Mouse (Mus musculus): ENCODE results near the gene Mc1r. TPM values are rescaled to one million over a fixed set of nuclear protein-coding genes. Genes with fewer than 3 reads are reported as not detected.

Gene Mc1r
- polyA plus RNA-seq, 1 experiment: not detected

DNA sequence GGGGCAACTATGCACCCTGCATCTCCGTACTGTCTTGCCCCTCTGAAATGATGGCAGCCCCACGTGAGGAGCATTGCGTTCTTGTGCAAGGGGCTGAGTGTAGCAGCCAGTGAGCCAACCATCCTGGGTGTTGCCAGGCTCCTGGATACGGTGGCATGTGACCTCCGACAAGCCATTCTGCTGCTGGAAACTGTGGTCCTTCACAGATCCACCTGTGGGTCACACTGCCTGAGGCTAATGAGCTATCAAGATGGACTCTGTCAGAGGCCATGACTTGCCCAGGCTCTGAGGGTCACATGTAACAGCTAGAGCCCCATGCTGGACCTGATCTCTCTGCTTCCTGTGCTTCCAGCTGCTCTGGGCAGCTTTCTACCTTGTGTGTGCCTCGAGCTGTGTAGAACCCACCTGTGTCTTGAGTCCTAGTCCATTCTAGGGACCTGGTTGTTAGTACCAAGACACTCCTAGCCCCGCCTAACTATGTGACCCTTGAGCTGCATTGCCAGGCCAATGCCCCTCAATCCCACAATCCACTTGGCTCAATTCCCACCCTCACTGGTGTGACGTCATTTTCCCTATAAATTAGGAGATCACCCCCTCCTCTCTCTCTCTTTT lies 10.1 kb downstream of the Mc1r start:
- TF ChIP-seq CTCF (IDR thresholded peaks at IDR 0.05; ENCODE audit: insufficient read depth, low read length): no peak
- no peak for TF ChIP-seq POLR2A (IDR thresholded peaks at IDR 0.05; ENCODE audit: borderline replicate concordance, extremely low read depth, low read depth, low read length)
- Histone ChIP-seq H3K4me3 (replicated peaks; ENCODE audit: extremely low read depth, low read depth, low read length) (no peak overlapping the region), H3K4me1 (ENCODE audit: control insufficient read depth, insufficient read depth, low read length) (no peaks in the 10 kb centered on the region)
- 72% methylated on average over 8 of the region's 8 CpGs for WGBS
- no peak for DNase-seq

GRCm38 (mm10) chr8:123419711-123420110 lies 12.8 kb downstream of the Mc1r start:
- TF ChIP-seq POLR2A (IDR thresholded peaks at IDR 0.05; ENCODE audit: borderline replicate concordance, extremely low read depth, low read depth, low read length) (no peak), CTCF (IDR thresholded peaks at IDR 0.05; ENCODE audit: insufficient read depth, low read length) (no peak)
- 77% methylated on average over 4 of the region's 4 CpGs for WGBS
- Histone ChIP-seq H3K4me3 (replicated peaks; ENCODE audit: extremely low read depth, low read depth, low read length) (no peak overlapping the region), H3K4me1 (ENCODE audit: control insufficient read depth, insufficient read depth, low read length) (no peaks in the 10 kb centered on the region)
- no peak for DNase-seq

DNA sequence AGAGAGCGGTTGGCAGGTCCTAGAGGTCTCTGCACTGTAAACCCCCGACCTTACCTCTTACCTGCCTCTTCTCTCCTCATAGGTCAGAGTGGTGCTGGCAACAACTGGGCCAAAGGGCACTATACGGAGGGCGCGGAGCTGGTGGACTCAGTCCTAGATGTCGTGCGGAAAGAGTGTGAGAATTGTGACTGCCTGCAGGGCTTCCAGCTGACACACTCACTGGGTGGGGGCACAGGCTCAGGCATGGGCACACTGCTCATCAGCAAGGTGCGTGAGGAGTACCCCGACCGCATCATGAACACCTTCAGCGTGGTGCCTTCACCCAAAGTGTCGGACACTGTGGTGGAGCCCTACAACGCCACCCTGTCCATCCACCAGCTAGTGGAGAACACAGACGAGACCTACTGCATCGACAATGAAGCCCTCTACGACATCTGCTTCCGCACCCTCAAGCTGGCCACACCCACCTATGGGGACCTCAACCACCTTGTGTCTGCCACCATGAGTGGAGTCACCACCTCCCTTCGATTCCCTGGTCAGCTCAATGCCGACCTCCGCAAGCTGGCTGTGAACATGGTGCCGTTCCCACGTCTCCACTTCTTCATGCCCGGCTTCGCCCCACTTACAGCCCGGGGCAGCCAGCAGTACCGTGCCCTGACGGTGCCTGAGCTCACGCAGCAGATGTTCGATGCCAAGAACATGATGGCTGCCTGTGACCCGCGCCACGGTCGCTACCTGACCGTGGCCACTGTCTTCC lies 13.8 kb downstream of the Mc1r start:
- no peak for DNase-seq
- TF ChIP-seq POLR2A (IDR thresholded peaks at IDR 0.05; ENCODE audit: borderline replicate concordance, extremely low read depth, low read depth, low read length) (no peak), CTCF (IDR thresholded peaks at IDR 0.05; ENCODE audit: insufficient read depth, low read length) (no peak)
- WGBS: 90% methylated on average over 34 of the region's 34 CpGs
- no peaks in the 10 kb centered on the region for H3K4me1 ChIP-seq (ENCODE audit: control insufficient read depth, insufficient read depth, low read length)
- H3K4me3 ChIP-seq (replicated peaks; ENCODE audit: extremely low read depth, low read depth, low read length): no peak overlapping the region

- H3K4me1 ChIP-seq (ENCODE audit: control insufficient read depth, insufficient read depth, low read length): no peaks in the 10 kb centered on the region
- 85% methylated on average over 19 of the region's 19 CpGs for WGBS
- no peak overlapping the region for H3K4me3 ChIP-seq (replicated peaks; ENCODE audit: extremely low read depth, low read depth, low read length)
- TF ChIP-seq POLR2A (IDR thresholded peaks at IDR 0.05; ENCODE audit: borderline replicate concordance, extremely low read depth, low read depth, low read length) (no peak), CTCF (IDR thresholded peaks at IDR 0.05; ENCODE audit: insufficient read depth, low read length) (no peak)
- no peak for DNase-seq
These were observed 14.4 kb downstream of the Mc1r start for GRCm38 (mm10) chr8:123421325-123421724.

- Histone ChIP-seq H3K4me3 (replicated peaks; ENCODE audit: extremely low read depth, low read depth, low read length) (no peak overlapping the region), H3K4me1 (ENCODE audit: control insufficient read depth, insufficient read depth, low read length) (no peaks in the 10 kb centered on the region)
- TF ChIP-seq CTCF (IDR thresholded peaks at IDR 0.05; ENCODE audit: insufficient read depth, low read length): peak; percentile 59
- no peak for TF ChIP-seq POLR2A (IDR thresholded peaks at IDR 0.05; ENCODE audit: borderline replicate concordance, extremely low read depth, low read depth, low read length)
- 6% methylated on average over 17 of the region's 17 CpGs for WGBS
- peak; percentile 49 for DNase-seq
These were observed 15.3 kb downstream of the Mc1r start for GRCm38 (mm10) chr8:123422056-123422780.

GRCm38 (mm10) chr8:123422781-123423159 lies 15.9 kb downstream of the Mc1r start:
- no peak for TF ChIP-seq POLR2A (IDR thresholded peaks at IDR 0.05; ENCODE audit: borderline replicate concordance, extremely low read depth, low read depth, low read length)
- no peak for TF ChIP-seq CTCF (IDR thresholded peaks at IDR 0.05; ENCODE audit: insufficient read depth, low read length)
- no peak for DNase-seq
- Histone ChIP-seq H3K4me1 (ENCODE audit: control insufficient read depth, insufficient read depth, low read length) (no peaks in the 10 kb centered on the region), H3K4me3 (replicated peaks; ENCODE audit: extremely low read depth, low read depth, low read length) (no peak overlapping the region)
- 13% methylated on average over 3 of the region's 3 CpGs for WGBS

- no peak within 1 kb of the TSS for H3K4me3 ChIP-seq (replicated peaks; ENCODE audit: extremely low read depth, low read depth, low read length)
- TF ChIP-seq CTCF (IDR thresholded peaks at IDR 0.05; ENCODE audit: insufficient read depth, low read length) (no peak), POLR2A (IDR thresholded peaks at IDR 0.05; ENCODE audit: borderline replicate concordance, extremely low read depth, low read depth, low read length) (no peak)
- WGBS: 71% methylated on average over 7 of the region's 7 CpGs
- DNase-seq: no peak
- no peaks in the 10 kb centered on the region for H3K4me1 ChIP-seq (ENCODE audit: control insufficient read depth, insufficient read depth, low read length)
These were observed 16.5 kb downstream of the Mc1r start, which contains the start of gene Def8 for GRCm38 (mm10) chr8:123423441-123423840. TSS of gene Def8 (plus strand) at chr8:123423527.

DNA sequence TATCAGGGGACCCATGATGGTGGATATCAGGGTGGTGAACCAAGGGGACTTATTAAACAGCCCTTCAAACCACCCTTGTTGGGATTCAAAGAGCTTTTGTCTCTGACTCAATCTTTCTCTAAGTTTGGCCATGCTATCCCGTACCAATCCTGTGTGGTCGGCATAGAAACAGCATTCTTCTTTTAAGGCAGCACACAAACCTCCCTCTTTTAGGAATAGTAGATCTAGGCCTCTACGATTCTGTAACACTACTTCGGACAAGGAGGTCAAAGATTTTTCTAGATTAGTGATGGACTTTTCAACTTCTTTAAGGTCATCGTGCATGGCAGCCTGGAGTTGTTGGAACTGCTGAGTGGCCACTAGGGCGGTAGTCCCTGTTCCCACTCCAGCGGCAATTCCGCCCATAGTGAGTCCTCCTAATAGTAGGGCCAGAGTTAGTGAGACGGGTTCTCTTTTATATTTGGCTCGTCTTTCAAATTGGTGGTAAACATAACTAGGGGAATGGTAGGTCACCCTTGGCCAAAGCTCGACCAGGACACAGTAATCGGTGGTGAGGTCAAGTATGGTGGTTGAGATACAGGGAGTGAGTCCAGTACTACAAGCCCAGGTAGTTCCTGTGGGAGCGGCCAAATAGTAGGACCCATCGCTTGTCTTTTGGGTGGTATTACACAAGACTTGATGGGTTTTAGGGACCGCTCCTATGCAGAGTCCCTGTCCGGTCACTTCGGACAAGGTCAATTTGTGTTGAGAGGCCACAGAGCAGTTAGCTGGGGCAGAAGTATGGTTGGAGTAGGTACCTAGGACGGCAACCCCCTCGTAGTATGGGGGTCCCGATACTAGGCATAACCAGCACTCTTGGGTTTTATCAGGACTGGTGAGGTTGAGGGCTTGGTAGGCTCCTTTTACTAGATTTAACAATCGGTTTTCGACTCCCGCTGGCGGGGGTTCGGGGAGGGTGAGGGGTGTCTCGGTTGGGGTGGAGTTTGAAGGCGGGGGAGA lies 19.9 kb downstream of the Mc1r start:
- WGBS: 96% methylated on average over 27 of the region's 27 CpGs
- Histone ChIP-seq H3K4me3 (replicated peaks; ENCODE audit: extremely low read depth, low read depth, low read length) (no peak overlapping the region), H3K4me1 (ENCODE audit: control insufficient read depth, insufficient read depth, low read length) (no peaks in the 10 kb centered on the region)
- TF ChIP-seq CTCF (IDR thresholded peaks at IDR 0.05; ENCODE audit: insufficient read depth, low read length) (no peak), POLR2A (IDR thresholded peaks at IDR 0.05; ENCODE audit: borderline replicate concordance, extremely low read depth, low read depth, low read length) (no peak)
- DNase-seq: no peak
